Mouse (Mus musculus) MEL (cell line): ENCODE data around the gene Cfap77. TPM values are rescaled to one million over a fixed set of nuclear protein-coding genes. Genes with fewer than 3 reads are reported as not detected.

ENCODE experiments used
- DNase-seq: peaks from one replicate; pipeline ENCODE4 v3.0.0; 2011; ENCODE audit warnings: low read depth, low spot score
- H3K27ac ChIP-seq: 2 replicates; pipeline ENCODE4 v1.5.1; 2012; ENCODE audit warnings: low read depth, mild to moderate bottlenecking, control low read depth, low read length, moderate library complexity; ENCODE audit not compliant: control insufficient read depth
- H3K27me3 ChIP-seq, 2 experiments: fragments of 150-350 bp in 1 of 2; sonication (generic) in 1 of 2; 2 replicates each; pipeline ENCODE4 v1.6.1; 2012; ENCODE audit warnings: low read length in 2 of 2, mild to moderate bottlenecking in 2 of 2, improper control_type of control experiment in 1 of 2, moderate library complexity in 1 of 2; ENCODE audit not compliant: insufficient read depth in 2 of 2, control insufficient read depth in 1 of 2
- H3K36me3 ChIP-seq, 2 experiments: 2 replicates each; pipeline ENCODE4 v1.6.1; 2012 to 2014; ENCODE audit warnings: low read length in 2 of 2, improper control_type of control experiment in 1 of 2, inconsistent platforms in 1 of 2, mild to moderate bottlenecking in 1 of 2; ENCODE audit not compliant: insufficient read depth in 2 of 2, control insufficient read depth in 1 of 2
- H3K4me1 ChIP-seq, 2 experiments: fragments of 150-350 bp in 1 of 2; sonication (generic) in 1 of 2; 2 replicates each; pipeline ENCODE4 v1.6.1; 2012; ENCODE audit warnings: low read length in 2 of 2, improper control_type of control experiment in 1 of 2, mild to moderate bottlenecking in 1 of 2; ENCODE audit not compliant: insufficient read depth in 2 of 2, control insufficient read depth in 1 of 2
- H3K4me3 ChIP-seq, 2 experiments: fragments of 150-350 bp in 1 of 2; sonication (generic) in 1 of 2; 2 replicates each; pipeline ENCODE4 v1.5.1; 2012; ENCODE audit warnings: low read depth in 2 of 2, low read length in 2 of 2, mild to moderate bottlenecking in 2 of 2, moderate library complexity in 2 of 2, control low read depth in 1 of 2, improper control_type of control experiment in 1 of 2; ENCODE audit not compliant: control insufficient read depth in 1 of 2, insufficient read depth in 1 of 2
- H3K79me2 ChIP-seq: 2 replicates; pipeline ENCODE4 v1.6.1; 2012; ENCODE audit warnings: mild to moderate bottlenecking, low read length, moderate library complexity; ENCODE audit not compliant: control insufficient read depth, poor library complexity, insufficient read depth
- H3K9ac ChIP-seq: 2 replicates; pipeline ENCODE4 v1.6.1; 2012; ENCODE audit warnings: low read depth, mild to moderate bottlenecking, control low read depth, low read length, moderate library complexity; ENCODE audit not compliant: control insufficient read depth, poor library complexity, severe bottlenecking
- H3K9me3 ChIP-seq: fragments of 150-350 bp; sonication (generic); replicated peaks from 2 replicates; pipeline ENCODE4 v1.6.1; 2012; ENCODE audit warnings: mild to moderate bottlenecking, low read length, improper control_type of control experiment, moderate library complexity; ENCODE audit not compliant: insufficient read depth
- BHLHE40 ChIP-seq: IDR thresholded peaks from 2 replicates; pipeline ENCODE4 v1.6.1; 2012; ENCODE audit warnings: low read depth, mild to moderate bottlenecking, inconsistent platforms, low read length, improper control_type of control experiment, borderline replicate concordance
- CHD1 ChIP-seq: IDR thresholded peaks from 2 replicates; pipeline ENCODE4 v1.6.1; 2012; ENCODE audit warnings: low read depth, mild to moderate bottlenecking, inconsistent platforms, low read length, improper control_type of control experiment
- CHD2 ChIP-seq: IDR thresholded peaks from 2 replicates; pipeline ENCODE4 v1.6.1; 2011; ENCODE audit warnings: low read length, improper control_type of control experiment
- CTCF ChIP-seq, 3 experiments: IDR thresholded peaks in 2 of 3; conservative IDR thresholded peaks in 1 of 3; 2 replicates each; pipeline ENCODE4 v1.5.1; 2011 to 2012; ENCODE audit warnings: low read length in 3 of 3, low read depth in 2 of 3, mild to moderate bottlenecking in 2 of 3, improper control_type of control experiment in 1 of 3, inconsistent platforms in 1 of 3, mixed read lengths in 1 of 3, moderate library complexity in 1 of 3; ENCODE audit not compliant: control insufficient read depth in 1 of 3, insufficient read depth in 1 of 3, poor library complexity in 1 of 3, severe bottlenecking in 1 of 3
- ELF1 ChIP-seq: IDR thresholded peaks from 2 replicates; pipeline ENCODE4 v1.6.1; 2014; ENCODE audit warnings: low read depth, mild to moderate bottlenecking, inconsistent platforms, low read length, improper control_type of control experiment, moderate library complexity
- GABPA ChIP-seq: IDR thresholded peaks from 2 replicates; pipeline ENCODE4 v1.6.1; 2012; ENCODE audit warnings: low read depth, mild to moderate bottlenecking, inconsistent platforms, low read length, improper control_type of control experiment, moderate library complexity
- GATA1 ChIP-seq: IDR thresholded peaks from 2 replicates; pipeline ENCODE4 v1.6.1; 2011; ENCODE audit warnings: low read depth, low read length, improper control_type of control experiment
- HCFC1 ChIP-seq: IDR thresholded peaks from 2 replicates; pipeline ENCODE4 v1.6.1; 2012; ENCODE audit warnings: low read depth, mild to moderate bottlenecking, inconsistent platforms, low read length, improper control_type of control experiment, moderate library complexity
- KAT2A ChIP-seq: conservative IDR thresholded peaks from 2 replicates; pipeline ENCODE4 v1.6.1; 2012; ENCODE audit warnings: low read depth, low read length, improper control_type of control experiment, inconsistent platforms
- MAX ChIP-seq: IDR thresholded peaks from 2 replicates; pipeline ENCODE4 v1.6.1; 2011; ENCODE audit warnings: low read length, improper control_type of control experiment
- MEF2A ChIP-seq: IDR thresholded peaks from 2 replicates; pipeline ENCODE4 v1.6.1; 2014; ENCODE audit warnings: low read depth, mild to moderate bottlenecking, inconsistent platforms, low read length, improper control_type of control experiment; ENCODE audit not compliant: poor library complexity, insufficient replicate concordance, severe bottlenecking; ENCODE audit errors: extremely low read depth
- MYB ChIP-seq: IDR thresholded peaks from 2 replicates; pipeline ENCODE4 v1.6.1; 2011; ENCODE audit warnings: mild to moderate bottlenecking, low read depth, low read length, improper control_type of control experiment
- MYC ChIP-seq: IDR thresholded peaks from 2 replicates; pipeline ENCODE4 v1.6.1; 2011; ENCODE audit warnings: low read depth, mild to moderate bottlenecking, low read length, improper control_type of control experiment, moderate library complexity
- NELFE ChIP-seq: IDR thresholded peaks from 2 replicates; pipeline ENCODE4 v1.6.1; 2011; ENCODE audit warnings: low read depth, low read length, improper control_type of control experiment
- NRF1 ChIP-seq: IDR thresholded peaks from 2 replicates; pipeline ENCODE4 v1.6.1; 2014; ENCODE audit warnings: low read depth, mild to moderate bottlenecking, inconsistent platforms, low read length, improper control_type of control experiment, moderate library complexity; ENCODE audit not compliant: poor library complexity, insufficient read depth, severe bottlenecking
- POLR2AphosphoS2 ChIP-seq: IDR thresholded peaks from 2 replicates; pipeline ENCODE4 v1.6.1; 2011; ENCODE audit warnings: low read length, improper control_type of control experiment
- POLR2AphosphoS5 ChIP-seq: IDR thresholded peaks from 2 replicates; pipeline ENCODE4 v1.6.1; 2012; ENCODE audit warnings: low read depth, borderline replicate concordance, mild to moderate bottlenecking, inconsistent platforms, low read length, moderate library complexity, mixed read lengths
- SIN3A ChIP-seq: IDR thresholded peaks from 2 replicates; pipeline ENCODE4 v1.6.1; 2012; ENCODE audit warnings: low read length, improper control_type of control experiment, inconsistent platforms
- USF1 ChIP-seq: IDR thresholded peaks from 2 replicates; pipeline ENCODE4 v1.6.1; 2014; ENCODE audit warnings: low read depth, mild to moderate bottlenecking, inconsistent platforms, low read length, improper control_type of control experiment, moderate library complexity
- USF2 ChIP-seq, 2 experiments: IDR thresholded peaks; 2 replicates each; pipeline ENCODE4 v1.6.1; 2011 to 2012; ENCODE audit warnings: improper control_type of control experiment in 2 of 2, low read length in 2 of 2, borderline replicate concordance in 1 of 2, inconsistent platforms in 1 of 2, low read depth in 1 of 2, mild to moderate bottlenecking in 1 of 2; ENCODE audit not compliant: insufficient read depth in 1 of 2
- ZC3H11A ChIP-seq: IDR thresholded peaks from 2 replicates; pipeline ENCODE4 v1.6.1; 2012; ENCODE audit warnings: low read depth, mild to moderate bottlenecking, inconsistent platforms, low read length, improper control_type of control experiment
- polyA plus RNA-seq, 2 experiments: library from polyadenylated mRNA; stranded (reverse) in 1 of 2; unstranded in 1 of 2; fragments of >175 nt in 1 of 2; fragments of >200 nt in 1 of 2; gene quantifications; 2 replicates each; pipeline versions ENCODE4 v1.2.1 to v1.2.4; 2012; ENCODE audit warnings: low replicate concordance in 2 of 2, low read depth in 1 of 2; ENCODE audit not compliant: insufficient read length in 2 of 2, insufficient read depth in 1 of 2, missing spikeins in 1 of 2
- total RNA-seq: library from RNA; depleted of rRNA; stranded (reverse); fragments of 300-350 nt; gene quantifications from 2 replicates; pipeline ENCODE4 v1.2.3, GENCODE M21; 2012

Gene Cfap77
- total and polyA plus RNA-seq, 3 experiments, result 1.1 to 2.4 TPM; not detected in 1

GRCm38 (mm10) chr2:28895876-28896275, 159.0 kb downstream of the Cfap77 start:
- peaks cover 6 to 25% of the 10 kb centered on the region in 2 experiments for H3K36me3 ChIP-seq
- H3K4me1 ChIP-seq, result peaks cover 4 to 5% of the 10 kb centered on the region in 2 experiments; a peak in 2 of 4 replicates
- no peak overlapping the region for H3K4me3 ChIP-seq
- no peak overlapping the region for H3K9ac ChIP-seq
- no peaks in the 10 kb centered on the region for H3K79me2 ChIP-seq
- no peaks in the 10 kb centered on the region for H3K27me3 ChIP-seq
- H3K9me3 ChIP-seq, result no peaks in the 10 kb centered on the region
- no peak overlapping the region for H3K27ac ChIP-seq
- TF ChIP-seq BHLHE40, result no peak
- TF ChIP-seq GABPA, result no peak
- no peak for TF ChIP-seq SIN3A
- no peak for TF ChIP-seq MEF2A
- TF ChIP-seq NRF1, result no peak
- TF ChIP-seq ZC3H11A, result no peak
- DNase-seq, result no peak

- Histone ChIP-seq H3K4me3 (no peak overlapping the region), H3K36me3 (peaks cover 6 to 13% of the 10 kb centered on the region in 2 experiments), H3K4me1 (peaks cover 4 to 5% of the 10 kb centered on the region in 2 experiments; a peak in 2 of 4 replicates), H3K27me3 (no peaks in the 10 kb centered on the region), H3K9ac (no peak overlapping the region), H3K79me2 (no peaks in the 10 kb centered on the region), H3K9me3 (no peaks in the 10 kb centered on the region), H3K27ac (no peak overlapping the region)
- TF ChIP-seq ELF1 (no peak), GABPA (no peak), NRF1 (no peak), GATA1 (no peak)
- DNase-seq, result no peak
These were observed 161.3 kb downstream of the Cfap77 start for GRCm38 (mm10) chr2:28893526-28893925.

GRCm38 (mm10) chr2:28892796-28893195, 162.1 kb downstream of the Cfap77 start:
- Histone ChIP-seq H3K9me3 (no peaks in the 10 kb centered on the region), H3K79me2 (no peaks in the 10 kb centered on the region), H3K4me3 (no peak overlapping the region), H3K4me1 (peaks cover 4 to 5% of the 10 kb centered on the region in 2 experiments; a peak in 2 of 4 replicates), H3K27ac (no peak overlapping the region), H3K9ac (no peak overlapping the region), H3K27me3 (no peaks in the 10 kb centered on the region), H3K36me3 (peaks cover 6 to 11% of the 10 kb centered on the region in 2 experiments)
- TF ChIP-seq GABPA (no peak), ELF1 (no peak), POLR2AphosphoS5 (no peak), USF1 (no peak), MEF2A (no peak), BHLHE40 (no peak), NELFE (no peak), CHD1 (no peak), CHD2 (no peak), MAX (no peak), MYB (no peak), POLR2AphosphoS2 (no peak), USF2 (IDR thresholded peaks at IDR 0.05; ENCODE audit: borderline replicate concordance in 1 of 2, insufficient read depth in 1 of 2, low read depth in 1 of 2, low read length in 2 of 2) (no peak), MYC (no peak), HCFC1 (no peak), CTCF (IDR thresholded peaks at IDR 0.05 in 2 of 3, conservative IDR thresholded peaks at IDR 0.05 in 1 of 3; ENCODE audit: control insufficient read depth in 1 of 3, insufficient read depth in 1 of 3, low read depth in 2 of 3, low read length in 3 of 3, poor library complexity in 1 of 3, severe bottlenecking in 1 of 3) (no peak), KAT2A (no peak), GATA1 (no peak)
- no peak for DNase-seq
